Mouse (Mus musculus): ENCODE data around the gene Rpusd2. TPM values are rescaled to one million over a fixed set of nuclear protein-coding genes. Genes with fewer than 3 reads are reported as not detected.
A peak's percentile ranks its signal among the peaks of the same experiment; 100 is the strongest.
"Not testable (repeated sequence)": the region's sequence is repeated elsewhere in the genome, so short reads cannot be mapped to it uniquely, and the experiment has no call there.

Rpusd2 gene
- polyA plus RNA-seq, 1 experiment from 2014 or later = 8.3 TPM

- WGBS = 83% methylated on average over 7 of the region's 7 CpGs
- Histone ChIP-seq H3K36me3 (ENCODE audit: control insufficient read depth, insufficient read depth, low read length) (peaks cover 4% of the 10 kb centered on the region), H3K4me3 (ENCODE audit: low read depth, low read length) (no peak overlapping the region), H3K27me3 (ENCODE audit: control insufficient read depth, insufficient read depth, low read length) (no peaks in the 10 kb centered on the region), H3K27ac (ENCODE audit: low read depth, low read length) (no peak overlapping the region), H3K9ac (ENCODE audit: low read length) (no peak overlapping the region), H3K4me2 (ENCODE audit: low read depth, low read length, severe bottlenecking) (no peak overlapping the region), H3K4me1 (replicated peaks; ENCODE audit: control insufficient read depth, insufficient read depth, low read length) (no peaks in the 10 kb centered on the region; the same call in 1 of the 2 replicates), H3K9me3 (ENCODE audit: control insufficient read depth, low read length) (peaks cover 3% of the 10 kb centered on the region; the same call in 1 of the 2 replicates)
- DNase-seq (ENCODE audit: low spot score) (peak; percentile 41), ATAC-seq (replicated peaks; ENCODE audit: low FRiP score) (no peak)
Measured at GRCm38 (mm10) chr2:119014989-119015388, 19.6 kb upstream of the Rpusd2 start.

- Histone ChIP-seq H3K27ac (ENCODE audit: low read depth, low read length) (no peak overlapping the region), H3K36me3 (ENCODE audit: control insufficient read depth, insufficient read depth, low read length) (peaks cover 4% of the 10 kb centered on the region), H3K4me1 (replicated peaks; ENCODE audit: control insufficient read depth, insufficient read depth, low read length) (no peaks in the 10 kb centered on the region; the same call in 1 of the 2 replicates), H3K27me3 (ENCODE audit: control insufficient read depth, insufficient read depth, low read length) (no peaks in the 10 kb centered on the region), H3K9ac (ENCODE audit: low read length) (no peak overlapping the region), H3K9me3 (ENCODE audit: control insufficient read depth, low read length) (peaks cover 3% of the 10 kb centered on the region; the same call in 1 of the 2 replicates), H3K4me3 (ENCODE audit: low read depth, low read length) (no peak overlapping the region), H3K4me2 (ENCODE audit: low read depth, low read length, severe bottlenecking) (no peak overlapping the region)
- WGBS = 86% methylated on average over 12 of the region's 12 CpGs
- DNase-seq (ENCODE audit: low spot score) = peak; percentile 4
- no peak for ATAC-seq (replicated peaks; ENCODE audit: low FRiP score)
Measured at GRCm38 (mm10) chr2:119015604-119016180, 18.9 kb upstream of the Rpusd2 start.

DNA sequence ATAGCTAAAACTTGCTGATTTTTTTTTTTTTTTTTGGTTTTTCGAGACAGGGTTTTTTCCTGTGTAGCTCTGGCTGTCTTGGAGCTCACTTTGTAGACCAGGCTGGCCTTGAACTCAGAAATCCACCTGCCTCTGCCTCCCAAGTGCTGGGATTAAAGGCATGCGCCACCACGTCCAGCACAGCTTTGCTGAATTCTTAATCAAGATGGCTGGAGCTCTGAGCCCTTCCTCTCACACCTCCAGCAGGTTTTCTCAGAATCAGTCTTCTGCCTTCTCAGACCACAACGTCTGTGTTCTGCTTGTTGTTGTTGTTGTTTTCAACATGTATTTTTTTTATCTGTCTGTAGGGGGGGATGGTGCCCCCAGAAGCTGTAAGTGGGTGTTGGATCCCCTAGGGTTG is 18.3 kb upstream of the Rpusd2 start:
- DNase-seq (ENCODE audit: low spot score) = peak; percentile 30
- ATAC-seq (replicated peaks; ENCODE audit: low FRiP score); H3K36me3 ChIP-seq (ENCODE audit: control insufficient read depth, insufficient read depth, low read length); H3K4me3 ChIP-seq (ENCODE audit: low read depth, low read length); H3K4me1 ChIP-seq (replicated peaks; ENCODE audit: control insufficient read depth, insufficient read depth, low read length); H3K27me3 ChIP-seq (ENCODE audit: control insufficient read depth, insufficient read depth, low read length); H3K27ac ChIP-seq (ENCODE audit: low read depth, low read length); H3K4me2 ChIP-seq (ENCODE audit: low read depth, low read length, severe bottlenecking); H3K9ac ChIP-seq (ENCODE audit: low read length); H3K9me3 ChIP-seq (ENCODE audit: control insufficient read depth, low read length): not testable (repeated sequence)
- 86% methylated on average over 4 of the region's 4 CpGs for WGBS

DNA sequence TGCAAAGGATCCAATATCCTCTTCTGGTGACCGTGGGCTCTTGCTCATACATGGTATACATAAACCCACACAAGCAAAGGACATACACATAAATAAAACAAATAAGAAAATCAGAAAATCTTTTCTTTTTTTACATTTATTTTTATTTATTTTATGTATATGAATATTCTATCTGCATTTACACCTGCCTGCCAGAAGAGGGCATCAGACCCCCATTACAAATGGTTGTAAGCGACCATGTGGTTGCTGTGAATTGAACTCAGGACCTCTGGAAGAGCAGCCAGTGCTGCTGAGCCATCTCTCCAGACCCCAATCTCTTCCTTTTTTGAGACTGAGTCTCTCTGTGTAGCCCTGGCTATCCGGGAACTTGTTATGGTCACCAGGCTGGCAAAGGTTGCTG is 16.9 kb upstream of the Rpusd2 start:
- H3K4me3 ChIP-seq (ENCODE audit: low read depth, low read length) = no peak overlapping the region
- 87% methylated on average over 3 of the region's 3 CpGs for WGBS
- ATAC-seq (replicated peaks; ENCODE audit: low FRiP score) = no peak
- no peak overlapping the region for H3K4me2 ChIP-seq (ENCODE audit: low read depth, low read length, severe bottlenecking)
- peaks cover 12% of the 10 kb centered on the region for H3K36me3 ChIP-seq (ENCODE audit: control insufficient read depth, insufficient read depth, low read length)
- H3K4me1 ChIP-seq (replicated peaks; ENCODE audit: control insufficient read depth, insufficient read depth, low read length) = no peaks in the 10 kb centered on the region; the same call in 1 of the 2 replicates
- H3K27ac ChIP-seq (ENCODE audit: low read depth, low read length) = no peak overlapping the region
- no peaks in the 10 kb centered on the region for H3K27me3 ChIP-seq (ENCODE audit: control insufficient read depth, insufficient read depth, low read length)
- no peak for DNase-seq (ENCODE audit: low spot score)
- H3K9me3 ChIP-seq (ENCODE audit: control insufficient read depth, low read length) = peaks cover 3% of the 10 kb centered on the region; the same call in 1 of the 2 replicates
- H3K9ac ChIP-seq (ENCODE audit: low read length) = no peak overlapping the region

DNA sequence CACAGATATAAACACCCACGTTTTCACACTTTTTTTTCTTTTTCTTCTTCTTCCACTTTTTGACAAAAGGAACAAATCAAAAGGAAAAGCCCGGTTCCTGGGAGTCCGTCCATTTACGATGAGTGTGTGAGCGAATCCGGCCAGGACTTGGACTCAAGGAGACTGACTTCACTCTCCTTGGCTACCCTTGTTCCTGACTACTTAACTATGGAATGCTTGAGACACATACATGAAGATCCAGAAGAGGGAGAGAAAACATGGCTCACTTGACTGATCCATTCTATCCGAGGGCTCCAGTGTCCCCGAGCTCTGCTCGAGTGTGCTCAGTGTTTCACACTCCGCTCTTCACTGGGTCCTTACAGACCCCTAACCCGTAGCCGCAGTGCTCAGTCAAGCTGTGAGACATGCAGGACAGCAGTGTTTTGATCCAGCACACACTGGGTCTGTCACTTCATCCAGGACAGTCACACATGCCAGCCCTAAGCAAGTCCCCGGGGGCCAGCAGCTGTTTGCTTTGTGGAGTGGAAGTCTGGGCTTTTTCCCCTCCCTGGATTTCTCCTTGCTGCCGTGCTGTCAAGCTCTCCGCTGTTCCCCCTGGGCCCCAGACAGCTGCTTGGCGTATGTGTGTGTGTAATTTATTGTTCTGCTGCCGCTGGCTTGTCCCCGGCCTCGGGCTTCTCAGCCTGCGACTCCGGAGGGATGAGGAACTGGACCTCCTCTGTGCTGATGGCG is 16.0 kb upstream of the Rpusd2 start:
- H3K36me3 ChIP-seq (ENCODE audit: control insufficient read depth, insufficient read depth, low read length) = peaks cover 12% of the 10 kb centered on the region
- H3K9ac ChIP-seq (ENCODE audit: low read length) = no peak overlapping the region
- ATAC-seq (replicated peaks; ENCODE audit: low FRiP score) (peak; percentile 39), DNase-seq (ENCODE audit: low spot score) (peak; percentile 60)
- H3K27ac ChIP-seq (ENCODE audit: low read depth, low read length) = 0 out of 2 replicates have a peak overlapping the region, but pooled peaks have one; percentile 3
- H3K9me3 ChIP-seq (ENCODE audit: control insufficient read depth, low read length) = peaks cover 3% of the 10 kb centered on the region; the same call in 1 of the 2 replicates
- H3K4me3 ChIP-seq (ENCODE audit: low read depth, low read length) = no peak overlapping the region
- no peak overlapping the region for H3K4me2 ChIP-seq (ENCODE audit: low read depth, low read length, severe bottlenecking)
- H3K27me3 ChIP-seq (ENCODE audit: control insufficient read depth, insufficient read depth, low read length) = no peaks in the 10 kb centered on the region
- H3K4me1 ChIP-seq (replicated peaks; ENCODE audit: control insufficient read depth, insufficient read depth, low read length) = no peaks in the 10 kb centered on the region; the same call in 1 of the 2 replicates
- 67% methylated on average over 22 of the region's 22 CpGs for WGBS

DNA sequence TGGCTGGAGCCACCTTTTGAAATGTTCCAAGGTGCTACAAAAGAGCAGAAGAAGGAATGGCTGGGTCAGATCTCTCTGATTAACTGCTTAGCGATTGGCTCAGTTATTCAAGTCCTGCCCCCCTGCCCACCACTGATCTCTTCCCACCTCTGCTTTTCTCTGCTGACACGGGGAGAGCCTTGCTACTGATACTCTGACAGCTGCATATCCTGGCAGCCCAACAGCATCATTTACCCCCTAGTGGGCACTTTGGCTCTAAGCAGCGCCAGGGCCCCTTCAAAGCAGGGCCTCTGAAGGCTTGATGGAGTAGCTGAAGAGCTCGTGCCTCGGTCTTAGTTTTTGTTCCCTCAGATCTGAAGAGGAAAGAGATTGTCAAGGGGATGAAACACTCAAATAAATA is 15.5 kb upstream of the Rpusd2 start:
- Histone ChIP-seq H3K27ac (ENCODE audit: low read depth, low read length) (0 out of 2 replicates have a peak overlapping the region, but pooled peaks have one; percentile 3), H3K36me3 (ENCODE audit: control insufficient read depth, insufficient read depth, low read length) (peaks cover 12% of the 10 kb centered on the region), H3K9ac (ENCODE audit: low read length) (no peak overlapping the region)

DNA sequence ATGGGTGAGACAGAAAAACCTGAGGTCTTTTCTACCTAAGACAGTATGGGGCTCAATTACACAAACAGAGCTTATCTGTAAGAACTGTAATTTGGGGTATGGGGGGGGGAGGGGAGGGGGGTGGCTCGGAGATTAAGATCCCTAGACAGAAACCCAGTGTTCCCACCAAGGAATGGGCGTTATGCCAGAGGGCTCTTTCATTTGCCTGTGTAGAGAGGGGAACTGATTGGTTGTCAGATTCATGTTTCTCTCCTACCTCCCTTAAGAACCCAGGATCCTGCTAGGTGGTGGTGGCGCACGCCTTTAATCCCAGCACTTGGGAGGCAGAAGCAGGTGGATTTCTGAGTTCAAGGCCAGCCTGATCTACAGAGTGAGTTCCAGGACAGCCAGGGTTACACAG is 15.1 kb upstream of the Rpusd2 start:
- H3K36me3 ChIP-seq (ENCODE audit: control insufficient read depth, insufficient read depth, low read length) = peaks cover 12% of the 10 kb centered on the region
- no peaks in the 10 kb centered on the region; the same call in 1 of the 2 replicates for H3K4me1 ChIP-seq (replicated peaks; ENCODE audit: control insufficient read depth, insufficient read depth, low read length)
- H3K4me2 ChIP-seq (ENCODE audit: low read depth, low read length, severe bottlenecking) = no peak overlapping the region
- H3K9me3 ChIP-seq (ENCODE audit: control insufficient read depth, low read length) = peaks cover 3% of the 10 kb centered on the region; the same call in 1 of the 2 replicates
- H3K27ac ChIP-seq (ENCODE audit: low read depth, low read length) = no peak overlapping the region
- H3K27me3 ChIP-seq (ENCODE audit: control insufficient read depth, insufficient read depth, low read length) = no peaks in the 10 kb centered on the region
- no peak for DNase-seq (ENCODE audit: low spot score)
- no peak overlapping the region for H3K4me3 ChIP-seq (ENCODE audit: low read depth, low read length)
- no peak for ATAC-seq (replicated peaks; ENCODE audit: low FRiP score)
- H3K9ac ChIP-seq (ENCODE audit: low read length) = no peak overlapping the region
- 64% methylated on average over 4 of the region's 4 CpGs for WGBS

More for the DNA sequence above, 15.5 kb upstream of the Rpusd2 start:
- Histone ChIP-seq H3K4me2 (ENCODE audit: low read depth, low read length, severe bottlenecking) (no peak overlapping the region), H3K9me3 (ENCODE audit: control insufficient read depth, low read length) (peaks cover 3% of the 10 kb centered on the region; the same call in 1 of the 2 replicates), H3K4me1 (replicated peaks; ENCODE audit: control insufficient read depth, insufficient read depth, low read length) (no peaks in the 10 kb centered on the region; the same call in 1 of the 2 replicates), H3K27me3 (ENCODE audit: control insufficient read depth, insufficient read depth, low read length) (no peaks in the 10 kb centered on the region), H3K4me3 (ENCODE audit: low read depth, low read length) (no peak overlapping the region)
- WGBS = 19% methylated on average over 5 of the region's 5 CpGs
- ATAC-seq (replicated peaks; ENCODE audit: low FRiP score) (peak; percentile 61), DNase-seq (ENCODE audit: low spot score) (peak; percentile 49)

DNA sequence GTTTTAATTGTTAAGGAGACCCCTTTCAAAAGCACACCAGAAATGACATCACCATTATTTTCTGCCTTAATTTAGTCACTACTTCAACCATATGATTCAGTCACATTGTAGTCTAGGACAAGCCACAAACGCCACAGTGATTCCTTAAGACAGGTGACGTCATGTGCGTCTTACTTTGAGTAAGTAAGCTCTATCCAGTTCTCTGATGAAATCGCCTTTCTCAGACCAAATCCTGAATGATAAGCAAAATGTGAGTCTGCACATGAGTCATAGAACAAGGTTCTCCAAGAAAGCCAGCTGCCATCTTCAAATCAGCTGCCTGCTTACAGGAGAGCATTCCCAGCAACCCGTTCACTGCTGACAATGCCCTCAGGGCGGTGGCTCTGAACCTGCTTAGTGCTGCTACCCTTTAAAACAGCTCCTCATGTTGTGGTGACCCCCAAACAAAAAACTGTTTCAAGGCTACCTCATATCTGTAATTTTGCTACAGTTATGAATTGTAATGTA is 11.4 kb upstream of the Rpusd2 start:
- H3K9me3 ChIP-seq (ENCODE audit: control insufficient read depth, low read length) = no peaks in the 10 kb centered on the region
- no peak overlapping the region for H3K9ac ChIP-seq (ENCODE audit: low read length)
- no peak overlapping the region for H3K4me2 ChIP-seq (ENCODE audit: low read depth, low read length, severe bottlenecking)
- no peak overlapping the region for H3K4me3 ChIP-seq (ENCODE audit: low read depth, low read length)
- H3K27ac ChIP-seq (ENCODE audit: low read depth, low read length) = no peak overlapping the region
- peaks cover 7% of the 10 kb centered on the region; the same call in 1 of the 2 replicates for H3K36me3 ChIP-seq (ENCODE audit: control insufficient read depth, insufficient read depth, low read length)
- H3K27me3 ChIP-seq (ENCODE audit: control insufficient read depth, insufficient read depth, low read length) = no peaks in the 10 kb centered on the region
- DNase-seq (ENCODE audit: low spot score) (no peak), ATAC-seq (replicated peaks; ENCODE audit: low FRiP score) (no peak)
- peaks cover 2% of the 10 kb centered on the region; the same call in 1 of the 2 replicates for H3K4me1 ChIP-seq (replicated peaks; ENCODE audit: control insufficient read depth, insufficient read depth, low read length)
- 93% methylated on average over 6 of the region's 6 CpGs for WGBS
